Mouse (Mus musculus) monocyte, adult 2 months (primary cell): Measurements from ENCODE around the gene Ly75.
A peak's percentile ranks its signal among the peaks of the same experiment; 100 is the strongest.

Experiments
- DNase-seq, 2 experiments: peaks; one replicate each; pipeline ENCODE4 v3.0.0; 2022; ENCODE audit warnings: low spot score in 2 of 2, low read depth in 1 of 2

Gene Ly75

DNA sequence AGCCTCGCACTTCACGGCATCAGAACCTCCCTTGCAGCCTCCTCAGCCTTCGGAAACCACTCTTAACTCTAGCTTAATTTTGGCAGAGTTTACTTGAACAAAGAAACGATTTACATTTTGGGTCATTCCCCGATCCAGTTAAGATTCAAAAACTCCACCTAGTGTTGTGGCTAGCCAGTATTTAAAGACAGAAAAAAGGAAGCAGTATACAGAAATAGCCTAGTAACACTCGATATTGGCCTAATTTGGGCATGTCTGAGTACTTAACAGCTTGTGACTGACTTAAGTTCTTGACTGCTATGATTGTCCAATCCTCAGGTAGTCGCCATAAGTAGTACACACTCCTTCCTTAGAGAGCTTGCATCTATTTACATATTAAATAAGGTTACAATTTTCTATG lies 56.2 kb downstream of the Ly75 start:
- DNase-seq = no peak

DNA sequence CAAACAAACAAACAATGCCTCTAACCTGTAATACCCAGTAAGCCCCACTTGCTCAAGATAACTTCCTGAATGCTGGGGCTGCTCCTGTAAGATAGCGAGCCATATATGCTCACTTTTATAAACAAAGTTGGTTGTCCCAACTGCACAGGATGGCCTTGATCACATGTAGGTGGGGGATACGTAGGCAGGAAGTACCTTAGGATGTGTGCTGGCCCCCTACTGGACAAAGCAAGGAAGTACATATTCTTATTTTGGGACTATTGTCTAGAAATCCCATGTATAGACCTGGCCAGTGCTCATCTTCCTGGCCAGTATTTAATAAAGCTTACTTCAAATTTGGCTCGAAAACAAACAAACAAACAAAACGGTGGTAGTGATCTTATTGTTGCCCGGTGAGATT lies 59.7 kb downstream of the Ly75 start:
- no peak for DNase-seq

DNA sequence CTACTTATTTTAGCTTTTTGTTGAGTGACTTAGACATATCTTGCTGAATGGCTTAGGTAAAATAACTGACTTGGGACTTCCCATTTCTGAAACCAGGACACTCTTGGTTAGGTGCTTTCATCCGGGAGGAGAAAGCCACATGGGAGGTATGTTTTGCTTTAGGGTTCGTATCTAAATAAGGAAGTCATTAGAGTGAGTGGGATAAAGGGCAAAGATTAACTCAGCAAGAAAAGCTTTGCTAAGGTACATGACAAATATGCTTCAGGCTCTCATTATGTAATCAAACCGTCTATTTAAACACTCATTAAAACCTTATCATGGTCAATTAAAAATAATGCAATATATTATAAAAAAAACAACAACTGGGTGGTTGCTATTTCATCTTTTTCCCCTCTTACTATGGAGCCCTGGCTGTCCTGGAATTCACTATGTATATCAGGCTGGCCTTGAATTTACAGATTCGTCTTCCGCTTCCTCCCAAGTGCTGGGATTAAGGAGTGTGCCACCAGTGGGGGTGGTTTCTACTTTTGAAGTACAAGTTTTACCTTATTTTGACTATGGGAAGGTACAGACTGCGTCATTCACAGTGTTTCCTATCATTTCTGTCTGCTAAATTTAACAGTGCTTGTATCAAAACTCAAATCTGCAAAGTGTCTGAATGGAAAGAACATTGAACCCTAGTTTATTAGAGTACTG lies 60.9 kb downstream of the Ly75 start:
- DNase-seq = no peak

DNA sequence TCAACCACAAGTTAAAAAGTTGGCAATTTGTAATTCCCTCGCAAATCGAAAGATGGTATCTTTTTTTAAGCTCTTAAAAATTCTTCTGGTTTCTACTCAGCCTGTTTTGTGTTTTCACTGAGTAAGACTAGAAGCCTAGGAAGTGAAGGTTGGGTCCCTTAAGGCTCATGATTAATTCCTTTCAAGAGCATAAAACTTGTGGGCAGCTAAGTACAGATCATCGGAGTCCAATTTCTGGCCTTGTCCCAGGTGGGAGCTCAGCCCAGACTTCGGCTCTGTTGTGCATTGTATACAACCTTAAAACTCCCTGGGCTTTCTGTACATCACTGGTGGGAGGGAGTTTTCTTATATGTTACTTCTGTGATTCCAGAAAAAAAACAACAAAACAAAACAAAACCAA lies 79.3 kb downstream of the Ly75 start:
- DNase-seq = no peak

DNA sequence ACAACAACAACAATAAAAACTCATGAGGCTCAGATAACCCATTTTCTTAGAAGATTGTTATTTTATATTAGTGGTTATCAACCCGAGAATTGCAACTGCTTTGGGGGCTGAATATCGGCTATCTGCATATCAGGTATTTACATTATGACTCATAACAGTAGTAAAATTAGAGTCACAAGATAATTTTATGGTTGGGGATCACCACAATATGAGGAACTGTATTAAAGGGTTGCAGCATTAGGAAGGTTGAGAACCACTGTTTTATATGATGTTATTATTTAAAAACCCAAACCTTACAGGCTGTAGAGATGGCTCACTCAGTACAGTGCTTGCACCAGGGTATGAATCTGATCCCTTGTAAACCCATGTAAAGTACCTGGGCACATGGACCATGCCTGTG lies 83.8 kb downstream of the Ly75 start:
- DNase-seq = no peak

DNA sequence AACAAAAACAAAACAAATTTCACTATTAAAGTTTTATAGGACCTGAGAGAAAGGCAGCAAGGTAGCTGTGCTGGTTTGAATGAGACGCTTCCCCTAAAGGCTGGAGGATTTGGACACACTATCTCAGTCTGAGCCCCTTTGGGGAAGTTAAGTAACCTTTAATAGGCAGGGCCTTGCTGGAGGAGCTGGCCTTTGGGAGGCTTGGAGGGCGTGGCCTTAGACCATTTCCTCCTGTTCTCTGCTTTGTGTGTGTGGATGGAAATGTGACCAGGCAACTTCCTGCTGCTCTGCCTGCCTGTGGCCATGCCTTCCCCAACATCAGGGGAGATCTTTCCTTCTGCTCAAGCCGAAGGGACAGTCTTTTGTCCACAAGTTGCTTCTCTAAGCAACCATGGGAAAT lies 84.8 kb downstream of the Ly75 start:
- DNase-seq = peak; percentile 50 to 54

DNA sequence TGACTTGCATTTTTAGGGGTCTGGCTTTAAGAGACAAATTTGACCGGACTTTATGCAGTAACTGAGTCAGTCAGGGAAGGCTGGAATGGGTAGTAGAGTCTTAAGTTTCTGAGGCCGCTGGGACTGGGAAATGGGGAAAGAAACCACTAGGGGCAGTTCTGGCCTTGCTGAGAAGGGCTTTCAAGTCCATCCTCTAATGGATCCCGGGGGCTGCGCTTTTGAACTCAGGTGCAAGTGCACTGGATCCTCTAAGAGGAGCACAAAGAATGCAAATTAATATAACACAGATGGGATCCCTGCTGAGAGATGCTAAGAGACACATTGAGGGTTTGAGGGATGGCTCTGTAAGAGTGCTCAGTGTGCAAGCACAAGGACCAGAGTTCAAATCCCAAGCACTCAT lies 91.7 kb downstream of the Ly75 start:
- DNase-seq = no peak

DNA sequence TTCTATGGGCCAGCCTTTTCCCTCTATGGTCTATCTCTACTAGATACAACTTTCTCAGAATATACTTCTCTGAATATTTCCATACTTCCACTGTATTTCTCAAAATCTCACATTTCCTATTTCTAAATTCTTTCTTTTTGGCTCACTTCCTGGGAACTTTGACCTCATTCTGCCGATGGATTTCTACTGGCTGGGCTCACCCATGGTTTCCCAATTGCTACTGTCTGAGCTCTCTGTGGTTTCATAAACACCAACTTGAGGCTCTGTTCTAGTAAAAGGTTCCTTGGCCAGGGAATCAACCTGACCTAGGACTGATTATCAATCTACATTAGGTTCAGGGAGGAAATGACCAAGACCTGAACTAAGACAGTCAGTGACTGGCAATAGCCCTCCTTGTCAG lies 93.7 kb downstream of the Ly75 start:
- DNase-seq = no peak

DNA sequence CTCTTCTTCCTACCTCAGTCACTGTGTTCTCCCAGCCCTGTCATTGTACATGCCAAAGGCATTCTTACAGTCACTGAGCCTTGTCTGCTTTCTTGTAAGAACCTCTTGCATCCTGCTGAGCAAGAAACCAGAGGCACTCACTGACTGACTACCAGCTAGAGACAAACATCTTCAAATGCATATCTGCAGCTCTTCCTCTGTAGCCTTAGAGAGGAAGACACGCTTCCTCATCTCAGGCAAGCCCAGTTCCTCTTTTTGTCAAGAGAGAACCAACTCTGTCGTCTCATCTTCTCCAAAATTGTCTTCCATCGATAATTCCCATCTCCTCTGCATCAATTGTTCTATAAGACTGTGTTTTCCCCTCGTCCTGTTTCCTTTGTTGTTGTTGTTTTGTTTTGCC lies 94.5 kb downstream of the Ly75 start:
- DNase-seq = peak; percentile 12 to 29

DNA sequence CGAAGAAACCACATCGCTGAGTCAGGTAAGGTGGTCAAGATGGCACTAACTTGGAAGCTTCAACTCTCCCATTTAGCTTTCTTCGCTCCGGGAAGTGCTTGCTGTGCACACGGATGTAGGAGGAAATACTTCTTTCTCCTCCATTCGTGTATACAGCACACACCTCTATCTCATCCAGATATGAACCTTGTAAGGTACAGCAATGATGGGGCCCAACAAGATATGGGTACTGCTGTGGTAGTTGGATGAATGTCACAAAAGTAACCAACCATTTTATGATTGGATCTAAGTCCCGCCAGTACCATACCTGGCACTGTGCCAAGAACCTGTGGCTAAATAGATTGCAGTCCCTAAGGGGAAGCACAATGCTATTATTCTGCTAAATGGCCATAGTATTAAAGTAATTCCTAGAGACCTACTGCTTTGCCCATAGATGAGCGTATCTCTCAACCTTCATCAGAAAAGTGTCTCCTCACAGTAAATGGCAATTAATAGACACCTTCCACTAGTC lies 97.9 kb downstream of the Ly75 start:
- DNase-seq = no peak

DNA sequence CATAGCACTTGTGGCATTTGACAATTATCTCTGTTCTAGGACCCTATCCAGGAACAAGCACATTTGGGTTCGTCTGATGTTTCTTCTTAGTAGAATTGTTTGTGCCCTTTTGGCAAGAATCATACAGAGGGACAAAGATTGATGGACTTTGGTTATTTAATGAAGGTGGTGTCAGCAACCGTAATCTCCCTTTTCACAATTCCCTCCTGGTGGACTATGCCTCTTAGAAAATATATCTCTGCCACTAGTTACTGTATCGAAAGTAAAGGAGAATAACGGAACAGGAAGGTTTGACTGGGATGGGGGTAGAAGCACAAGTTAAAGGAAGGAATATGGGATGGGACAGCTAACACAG lies 98.7 kb downstream of the Ly75 start, which contains the start of gene Cd302:
Gene Cd302 (minus strand): TSS at position 22 of the 355 bp plus-strand sequence.
- DNase-seq = no peak

DNA sequence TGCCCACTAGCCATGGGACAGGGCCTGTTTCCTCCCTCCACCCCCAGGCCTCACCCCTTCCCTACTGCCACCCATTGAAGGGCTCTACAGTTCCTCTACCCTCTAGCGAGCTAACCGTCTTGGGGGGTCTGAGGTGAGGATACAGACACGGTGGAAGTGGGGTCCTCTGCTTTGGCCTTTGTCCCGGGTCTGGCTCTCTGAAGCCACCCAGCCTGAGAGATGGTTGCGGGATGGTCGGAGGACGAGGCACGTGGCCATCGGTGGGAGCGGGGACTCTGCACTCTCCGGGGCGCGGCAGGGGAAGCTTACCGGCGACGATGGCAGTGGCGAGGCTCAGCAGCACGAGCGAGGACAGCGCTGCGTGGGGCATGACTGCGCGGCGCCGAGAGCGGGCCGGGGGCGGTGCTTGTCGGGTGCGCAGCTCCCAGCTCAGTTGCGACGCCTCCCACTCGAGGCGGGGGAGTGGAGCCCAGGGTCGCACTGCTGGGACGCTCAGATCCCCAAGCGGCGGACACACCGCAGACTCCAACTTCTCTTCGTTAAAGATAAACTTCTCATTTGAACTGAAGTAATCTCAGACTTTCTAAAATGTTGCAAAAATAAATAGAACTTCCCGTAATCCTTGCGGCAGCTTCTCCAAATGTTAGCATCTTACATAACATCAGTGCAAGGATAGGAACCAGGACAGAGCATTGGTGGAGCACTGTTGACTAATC lies 99.2 kb downstream of the Ly75 start:
- peak; percentile 47 to 67 for DNase-seq

DNA sequence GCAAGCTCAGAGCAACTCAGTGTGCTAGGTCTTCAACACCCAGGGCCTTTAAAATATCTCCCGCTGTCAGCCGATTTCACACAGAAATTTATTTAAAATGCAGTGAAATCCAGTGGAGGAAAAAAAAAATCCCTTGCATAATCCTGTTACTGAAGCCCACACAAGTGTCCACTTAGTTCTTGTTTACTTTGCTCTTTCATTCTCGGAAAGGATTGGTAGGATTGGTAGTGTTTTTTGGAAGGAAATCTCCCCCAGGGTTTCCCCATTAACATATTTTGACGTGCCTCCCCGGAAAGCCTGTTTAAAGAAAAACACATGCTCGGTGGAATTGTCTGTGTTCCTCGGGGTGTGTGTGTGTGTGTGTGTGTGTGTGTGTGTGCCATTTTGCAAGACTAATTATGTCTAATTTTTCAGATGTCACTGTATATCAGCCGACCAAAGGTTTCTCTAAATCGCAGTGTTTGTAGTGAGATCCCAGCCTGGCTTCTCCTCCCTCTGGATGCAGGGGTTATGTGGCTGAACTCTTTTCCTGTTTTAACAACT lies 99.8 kb downstream of the Ly75 start:
- DNase-seq = no peak

DNA sequence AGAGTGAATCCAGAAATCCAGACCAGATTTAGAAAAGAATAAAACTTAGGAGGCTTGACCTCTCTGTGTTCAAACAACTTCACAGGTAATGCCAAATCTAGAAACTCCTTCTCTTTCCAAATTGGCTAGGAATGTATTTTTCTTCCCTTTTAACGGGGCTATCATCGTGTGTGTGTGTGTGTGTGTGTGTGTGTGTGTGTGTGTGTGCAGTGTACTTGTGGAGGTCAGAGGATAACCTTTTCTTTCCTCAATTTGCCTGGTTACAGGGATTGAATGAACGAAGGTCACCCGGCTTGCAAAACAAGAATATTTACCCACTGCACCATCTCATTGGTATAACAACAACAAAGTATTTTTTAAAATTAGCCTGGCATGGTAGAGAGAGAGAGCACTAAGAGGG lies 100.5 kb downstream of the Ly75 start:
- no peak for DNase-seq

DNA sequence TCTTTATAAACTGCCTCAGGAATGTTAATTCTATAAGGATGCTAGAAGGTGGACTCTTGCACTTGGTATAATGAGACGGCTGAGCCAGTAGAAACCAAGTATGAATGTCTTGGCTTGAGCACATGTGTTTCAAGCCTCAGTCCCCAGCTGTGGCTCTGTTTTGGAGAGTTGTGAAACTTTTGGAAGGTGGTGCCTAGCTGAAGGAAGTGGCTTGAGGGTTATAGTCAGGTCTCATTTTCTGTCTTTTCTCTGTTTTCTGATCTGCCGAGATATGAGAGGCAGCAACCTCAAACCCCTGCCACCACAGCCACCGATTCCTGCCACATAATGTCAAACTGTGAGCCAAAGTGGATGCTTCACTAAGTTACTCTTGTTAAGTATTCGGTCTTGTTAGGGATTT lies 104.5 kb downstream of the Ly75 start:
- DNase-seq = no peak

DNA sequence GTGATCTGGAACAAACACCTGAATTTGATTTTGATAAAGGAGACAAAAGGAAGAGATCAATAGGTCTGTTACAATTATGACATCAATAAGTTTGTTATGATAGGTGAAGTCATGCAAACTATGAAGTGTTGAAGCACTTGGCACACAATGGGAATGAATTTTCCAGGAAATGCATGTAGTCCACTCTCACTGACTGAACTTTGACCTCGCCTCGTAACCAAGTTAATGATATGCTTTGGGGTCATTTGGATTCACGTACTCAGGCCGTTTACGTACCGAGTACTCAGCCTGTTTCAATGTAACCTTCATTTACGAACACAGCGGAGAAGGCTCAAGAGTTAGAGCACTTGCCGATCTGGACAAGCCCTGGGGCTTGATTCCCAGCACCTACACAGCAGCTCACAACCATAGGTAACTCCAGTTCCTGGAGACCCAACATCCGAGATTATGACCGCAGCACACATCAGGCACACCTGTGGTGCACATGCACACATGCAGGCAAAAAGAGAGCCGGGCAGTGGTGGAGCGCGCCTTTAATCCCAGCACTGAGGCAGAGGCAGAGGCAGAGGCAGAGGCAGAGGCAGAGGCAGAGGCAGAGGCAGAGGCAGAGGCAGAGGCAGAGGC lies 113.1 kb downstream of the Ly75 start:
- DNase-seq = no peak

DNA sequence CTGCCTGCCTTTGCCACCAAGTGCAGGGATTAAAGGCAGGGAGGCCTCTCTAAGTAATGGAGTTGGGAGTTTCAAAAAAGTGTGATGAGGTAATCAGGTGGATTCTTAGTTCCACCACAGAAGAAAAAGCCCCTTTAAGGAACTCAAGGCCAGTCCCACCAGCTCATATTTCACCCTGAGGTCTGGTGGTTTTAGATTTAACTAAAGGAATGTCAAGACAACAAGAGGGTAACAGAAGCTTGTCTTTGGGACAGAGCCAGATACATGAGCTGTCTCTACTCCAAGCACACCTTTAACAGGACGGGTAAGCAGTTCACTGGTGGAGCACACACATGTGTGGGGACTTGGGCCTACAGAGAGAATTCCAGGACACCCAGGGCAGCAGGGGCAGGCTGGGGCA lies 115.5 kb downstream of the Ly75 start:
- no peak for DNase-seq

DNA sequence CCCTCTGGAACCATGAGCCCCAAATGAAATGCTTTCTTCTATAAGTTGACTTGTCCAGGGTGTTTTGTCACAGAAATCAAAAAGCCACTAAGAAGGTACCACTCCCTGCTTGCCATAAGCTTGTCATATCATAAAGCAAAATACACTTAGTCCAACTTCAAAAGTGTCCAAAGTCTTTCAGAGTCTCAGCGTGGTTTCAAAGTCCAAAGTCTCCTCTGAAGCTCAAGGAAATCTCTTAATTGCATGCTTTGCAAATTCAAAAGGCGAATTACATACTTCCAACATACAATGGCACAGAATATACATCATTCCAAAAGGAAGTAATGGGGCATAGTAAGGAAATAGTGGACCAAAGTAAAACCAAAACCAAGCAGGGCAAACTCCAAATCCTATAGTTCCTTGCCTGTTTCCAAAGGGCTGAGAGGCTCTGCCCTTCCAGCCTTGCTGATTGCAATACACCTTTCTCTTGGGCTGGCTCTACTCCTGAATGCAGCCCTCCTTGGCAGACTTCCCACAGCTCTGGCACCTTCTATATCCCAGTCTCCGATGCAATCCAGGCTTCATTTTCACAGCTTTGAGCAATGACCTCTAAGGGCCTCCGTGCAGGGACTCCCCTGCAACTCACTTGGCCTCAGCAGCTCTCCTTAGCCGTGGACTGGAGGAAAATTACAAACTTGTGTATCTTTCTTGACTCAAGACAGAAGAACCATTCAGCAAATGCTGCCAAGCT lies 122.3 kb downstream of the Ly75 start:
- no peak for DNase-seq

DNA sequence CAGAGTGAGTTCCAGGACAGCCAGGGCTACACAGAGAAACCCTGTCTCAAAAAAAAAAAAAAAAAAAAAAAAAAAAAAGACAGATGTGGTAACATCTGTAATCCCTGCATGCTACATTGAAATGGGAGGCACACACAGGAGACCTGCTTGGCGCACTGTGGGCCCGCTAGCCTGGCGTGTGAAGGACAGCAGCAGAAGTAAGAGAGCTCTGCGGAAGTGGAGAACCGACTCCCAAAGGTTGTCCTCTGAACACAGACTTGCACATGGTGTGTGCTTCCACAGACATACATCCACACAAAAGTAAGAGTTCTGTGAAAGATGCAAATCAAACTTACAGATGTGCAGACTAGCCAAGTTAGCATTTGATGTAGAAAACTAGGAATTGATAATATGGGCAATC lies 123.9 kb downstream of the Ly75 start:
- DNase-seq = no peak

DNA sequence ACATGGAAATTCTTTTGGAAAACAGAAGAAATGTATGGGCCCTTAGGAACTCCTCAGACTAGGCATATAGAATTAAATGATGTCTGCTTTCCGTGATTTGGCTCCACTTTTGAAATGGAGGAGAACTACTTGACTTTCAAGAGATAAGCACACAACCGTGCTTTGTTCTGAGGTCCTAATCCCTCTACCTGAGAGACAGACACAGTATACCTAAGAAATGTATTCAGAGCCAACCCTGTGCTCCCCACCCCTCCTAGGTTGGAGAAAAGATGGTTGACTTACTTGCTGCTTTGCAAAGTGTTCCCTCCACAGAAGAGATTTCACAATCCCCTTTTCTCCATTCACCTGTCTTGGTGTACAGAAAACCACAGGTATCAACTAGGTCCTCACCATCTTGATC lies 126.4 kb downstream of the Ly75 start:
- DNase-seq = no peak

DNA sequence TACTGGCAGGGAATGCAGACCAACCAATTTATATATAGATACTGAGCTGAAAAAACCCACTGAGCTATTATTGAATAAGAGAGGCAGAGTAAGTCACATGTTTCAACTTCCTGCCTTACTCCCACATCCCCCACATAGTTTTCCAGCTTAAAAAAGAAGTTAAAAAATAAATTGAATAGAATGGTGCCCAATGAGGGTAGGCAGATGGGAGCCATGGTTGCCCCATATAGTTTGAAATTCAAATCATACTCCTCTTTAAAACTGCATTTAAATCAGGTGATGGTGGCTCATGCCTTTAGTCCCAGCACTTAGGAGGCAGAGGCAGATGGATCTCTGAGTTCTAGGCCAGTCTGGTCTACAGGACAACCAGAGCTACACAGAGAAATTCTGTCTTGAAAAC lies 129.6 kb downstream of the Ly75 start:
- DNase-seq = no peak
